Comparison of ENCODE assay signal across 34 mouse cellular contexts in the genomic region with DNA sequence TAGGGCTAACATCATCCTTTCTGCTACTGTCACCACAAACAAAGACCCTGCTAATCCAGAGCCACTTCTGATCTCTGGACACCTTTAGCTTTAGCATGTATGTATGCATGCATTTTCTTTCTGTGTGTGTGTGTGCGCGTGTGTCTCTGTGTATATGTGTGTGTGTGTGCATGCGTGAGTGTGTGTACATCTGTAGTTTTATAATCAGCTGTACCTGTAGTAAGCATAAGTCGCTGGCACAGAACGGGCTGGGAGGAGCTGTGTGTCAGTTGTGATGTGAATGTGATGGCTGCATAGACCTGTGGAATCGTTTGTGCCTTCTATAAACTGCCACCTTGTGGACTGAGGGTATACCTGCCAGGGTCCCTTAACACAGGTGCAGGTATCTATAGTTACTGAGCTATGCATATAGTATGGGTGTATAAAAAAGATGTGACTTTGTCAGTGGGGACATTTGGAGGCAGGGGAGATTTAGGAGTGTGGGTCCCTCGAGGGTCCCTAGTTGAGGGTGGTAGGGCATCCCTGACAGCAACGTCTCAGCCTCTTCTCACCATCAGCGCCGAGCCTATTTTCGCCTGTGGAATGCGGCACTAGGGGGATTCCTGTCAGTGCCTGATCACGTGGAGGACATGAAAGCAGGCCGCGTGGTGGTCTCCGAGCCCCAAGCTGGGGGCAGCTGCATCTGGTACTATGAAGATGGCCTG. TPM values are rescaled to one million over a fixed set of nuclear protein-coding genes. Genes with fewer than 3 reads are reported as not detected.
DNase-seq lines count a peak whose midpoint lies in the region; ATAC-seq and TF ChIP-seq lines count a peak whose summit lies in the region.
"Had no signal": no experiment of that assay in that cellular context is flagged by ENCODE, and none has a peak within 500 bp of the region (broad histone marks: within the 10 kb centered on the region; RNA-seq: fewer than 3 reads in every experiment).

No protein-coding gene starts in this region.

- no peak overlapping the region for H3K9ac ChIP-seq in midbrain, postnatal 0 days (replicated peaks; ENCODE audit: low read length, poor library complexity, severe bottlenecking)
- H3K9ac ChIP-seq in midbrain, embryonic 11.5 days (ENCODE audit: low read length): no peak overlapping the region
- H3K9ac ChIP-seq in CH12.LX (ENCODE audit: insufficient read depth, low read depth): no peak overlapping the region
- H3K9ac ChIP-seq in forebrain, embryonic 15.5 days (replicated peaks): no peak overlapping the region
- H3K9ac ChIP-seq: forebrain, embryonic 13.5 days; heart, embryonic 13.5 days; hindbrain, embryonic 15.5 days had no signal

- ATAC-seq in midbrain, postnatal 0 days (ENCODE audit: low FRiP score): no peak
- ATAC-seq in midbrain, embryonic 11.5 days (ENCODE audit: low FRiP score): no peak
- ATAC-seq in forebrain, embryonic 15.5 days (replicated peaks): no peak
- ATAC-seq: activated CD4-positive, CD25-positive, alpha-beta regulatory T cell, adult 4 months; forebrain, embryonic 13.5 days; intestine, embryonic 16.5 days had no signal

- dilution Hi-C loops in CH12.LX (cut with MboI; ENCODE audit: extremely low pct_ligation_motif_present, extremely low pct_unique_long_range_greater_than_20kb, low sequenced_read_pairs): no loop called here

- H3K4me3 ChIP-seq in gastrocnemius, adult 2 months: no peak overlapping the region
- no peak overlapping the region for H3K4me3 ChIP-seq in midbrain, postnatal 0 days (ENCODE audit: low read depth, low read length)
- H3K4me3 ChIP-seq in midbrain, embryonic 11.5 days (ENCODE audit: low read depth, low read length): no peak overlapping the region
- peak overlapping the region in 1 of 3 experiments; percentile 11 for H3K4me3 ChIP-seq in CH12.LX (replicated peaks in 1 of 3; ENCODE audit: low read depth in 2 of 3, low read length in 2 of 3, poor library complexity in 1 of 3)
- H3K4me3 ChIP-seq in forebrain, embryonic 15.5 days: no peak overlapping the region
- H3K4me3 ChIP-seq: forebrain, embryonic 10.5 days; forebrain, embryonic 13.5 days; heart, adult 2 months; heart, embryonic 10.5 days; heart, embryonic 13.5 days; hindbrain, embryonic 15.5 days had no signal

- peak; percentile 52; the same call in 1 of the 2 replicates for TF ChIP-seq POLR2A in CH12.LX (IDR thresholded peaks at IDR 0.05; ENCODE audit: low read depth, low read length)

- no peak for TF ChIP-seq EP300 in CH12.LX (IDR thresholded peaks at IDR 0.05; ENCODE audit: low read length)

- H3K4me2 ChIP-seq in midbrain, postnatal 0 days (ENCODE audit: low read depth, low read length, poor library complexity, severe bottlenecking): no peak overlapping the region
- no peak overlapping the region for H3K4me2 ChIP-seq in midbrain, embryonic 11.5 days
- H3K4me2 ChIP-seq in CH12.LX (ENCODE audit: insufficient read depth, low read depth, poor library complexity, severe bottlenecking): 0 out of 2 replicates have a peak overlapping the region, but pooled peaks have one; percentile 8
- H3K4me2 ChIP-seq in forebrain, embryonic 15.5 days (replicated peaks): no peak overlapping the region
- H3K4me2 ChIP-seq: forebrain, embryonic 13.5 days; heart, embryonic 13.5 days; hindbrain, embryonic 15.5 days had no signal

- peaks cover 25% of the 10 kb centered on the region for H3K79me2 ChIP-seq in CH12.LX (replicated peaks; ENCODE audit: control insufficient read depth, extremely low read depth, insufficient read depth, poor library complexity, severe bottlenecking)

- H3K27ac ChIP-seq in gastrocnemius, adult 2 months: no peak overlapping the region
- no peak overlapping the region for H3K27ac ChIP-seq in midbrain, postnatal 0 days (ENCODE audit: low read depth, low read length)
- no peak overlapping the region for H3K27ac ChIP-seq in midbrain, embryonic 11.5 days (ENCODE audit: low read depth, low read length)
- peak overlapping the region; percentile 97 for H3K27ac ChIP-seq in CH12.LX (ENCODE audit: insufficient read depth, low read depth)
- no peak overlapping the region for H3K27ac ChIP-seq in forebrain, embryonic 15.5 days (replicated peaks)
- H3K27ac ChIP-seq: forebrain, embryonic 10.5 days; forebrain, embryonic 13.5 days; heart, adult 2 months; heart, embryonic 10.5 days; heart, embryonic 13.5 days; hindbrain, embryonic 15.5 days had no signal

- no peaks in the 10 kb centered on the region for H3K36me3 ChIP-seq in midbrain, postnatal 0 days (ENCODE audit: insufficient read depth, low read length)
- H3K36me3 ChIP-seq in midbrain, embryonic 11.5 days (ENCODE audit: control insufficient read depth, insufficient read depth, low read length): no peaks in the 10 kb centered on the region
- H3K36me3 ChIP-seq in CH12.LX (replicated peaks in 1 of 2; ENCODE audit: control insufficient read depth in 1 of 2, insufficient read depth in 1 of 2, low read length in 1 of 2): peaks cover 32 to 72% of the 10 kb centered on the region in 2 experiments
- no peaks in the 10 kb centered on the region for H3K36me3 ChIP-seq in forebrain, embryonic 15.5 days
- H3K36me3 ChIP-seq: forebrain, embryonic 10.5 days; heart, embryonic 10.5 days; heart, embryonic 13.5 days; hindbrain, embryonic 15.5 days had no signal

- no peaks in the 10 kb centered on the region for H3K4me1 ChIP-seq in midbrain, postnatal 0 days (ENCODE audit: insufficient read depth, low read length)
- H3K4me1 ChIP-seq in midbrain, embryonic 11.5 days (ENCODE audit: control insufficient read depth, insufficient read depth, low read length): no peaks in the 10 kb centered on the region
- peaks cover 8 to 53% of the 10 kb centered on the region in 2 experiments for H3K4me1 ChIP-seq in CH12.LX (ENCODE audit: control insufficient read depth in 1 of 2, insufficient read depth in 2 of 2)
- no peaks in the 10 kb centered on the region for H3K4me1 ChIP-seq in forebrain, embryonic 15.5 days
- H3K4me1 ChIP-seq: forebrain, embryonic 10.5 days; forebrain, embryonic 13.5 days; heart, embryonic 13.5 days; hindbrain, embryonic 15.5 days had no signal

- peak; percentile 5 for DNase-seq in gastrocnemius, adult 2 months
- no peak for DNase-seq in gastrocnemius, postnatal 36 days
- peak; percentile 5 for DNase-seq in midbrain, postnatal 0 days (ENCODE audit: low spot score)
- DNase-seq in midbrain, embryonic 11.5 days (ENCODE audit: low spot score, missing footprints): no peak
- no peak for DNase-seq in CH12.LX (ENCODE audit: extremely low read depth)
- peak; percentile 50 for DNase-seq in naive thymus-derived CD4-positive, alpha-beta T cell, adult 2 months (ENCODE audit: low read depth)
- DNase-seq in left cerebral cortex, postnatal 36 days (ENCODE audit: low spot score in 2 of 2): no peak
- DNase-seq: adrenal gland, adult 8-10 months; adrenal gland, postnatal 25 days; cerebellum, adult 11-12 months; cerebellum, adult 8-10 months; cerebellum, postnatal 10 days; cerebellum, postnatal 36 days; embryo, embryonic 11 days; gastrocnemius, postnatal 14 days; heart, adult 2 months; heart, postnatal 14 days; heart, postnatal 4 days had no signal

- no peaks in the 10 kb centered on the region for H3K9me3 ChIP-seq in midbrain, postnatal 0 days (ENCODE audit: low read length)
- no peaks in the 10 kb centered on the region for H3K9me3 ChIP-seq in midbrain, embryonic 11.5 days (ENCODE audit: control insufficient read depth, low read length)
- H3K9me3 ChIP-seq in CH12.LX (replicated peaks; ENCODE audit: low read length): no peaks in the 10 kb centered on the region
- no peaks in the 10 kb centered on the region for H3K9me3 ChIP-seq in forebrain, embryonic 15.5 days
- H3K9me3 ChIP-seq: forebrain, embryonic 10.5 days; forebrain, embryonic 13.5 days; heart, embryonic 10.5 days; heart, embryonic 13.5 days; hindbrain, embryonic 15.5 days had no signal

- no peaks in the 10 kb centered on the region for H3K27me3 ChIP-seq in midbrain, postnatal 0 days (ENCODE audit: insufficient read depth, low read length)
- no peaks in the 10 kb centered on the region for H3K27me3 ChIP-seq in midbrain, embryonic 11.5 days (ENCODE audit: control insufficient read depth, insufficient read depth, low read length)
- no peaks in the 10 kb centered on the region for H3K27me3 ChIP-seq in CH12.LX (replicated peaks)
- no peaks in the 10 kb centered on the region for H3K27me3 ChIP-seq in forebrain, embryonic 15.5 days
- H3K27me3 ChIP-seq: forebrain, embryonic 13.5 days; heart, embryonic 13.5 days had no signal

- no peak for TF ChIP-seq CTCF in gastrocnemius, adult 2 months (IDR thresholded peaks at IDR 0.05)
- TF ChIP-seq CTCF in midbrain, postnatal 0 days (IDR thresholded peaks at IDR 0.05): peak; percentile 53
- TF ChIP-seq CTCF in CH12.LX (conservative IDR thresholded peaks at IDR 0.05 in 1 of 2, IDR thresholded peaks at IDR 0.05 in 1 of 2; ENCODE audit: low read depth in 2 of 2, low read length in 2 of 2): peak in 1 of 2 experiments; percentile 59; a peak in 2 of 4 replicates

- WGBS in midbrain, postnatal 0 days: 84% methylated on average over 16 of the region's 16 CpGs
- WGBS in midbrain, embryonic 11.5 days: 88% methylated on average over 16 of the region's 16 CpGs
- 88% methylated on average over 16 of the region's 16 CpGs for WGBS in forebrain, embryonic 15.5 days

- in situ Hi-C loops in CH12.LX (cut with MboI; ENCODE audit: low pct_ligation_motif_present, low pct_unique_long_range_greater_than_20kb, low sequenced_read_pairs): loop anchor here (5.0 to 25.0 kb wide), 2 partner anchors 37 to 503 kb away; a partner anchor contains a TSS

- intact Hi-C loops in gastrocnemius, adult 2 months (cut with DNase I): no loop called here
- intact Hi-C loops in gastrocnemius, postnatal 36 days (cut with DNase I): no loop called here
- intact Hi-C loops in left cerebral cortex, postnatal 36 days (cut with DNase I): no loop called here

- peak; percentile 10 for TF ChIP-seq RAD21 in CH12.LX (IDR thresholded peaks at IDR 0.05; ENCODE audit: low read depth, low read length)

RNA-seq across cellular contexts. Expression of a gene that starts 4.2 kb away (rescaled TPM):
- total RNA-seq in gastrocnemius, adult 2 months (2021): under 1 TPM in 1 of 2 experiments, not detected in 1; 0.71 TPM
- total RNA-seq in gastrocnemius, postnatal 36 days (2021): 1 to 10 TPM; 1.1 to 1.9 TPM
- total RNA-seq in midbrain, postnatal 0 days (2014; rRNA removed): 0.66 TPM in 1 of 2 replicates, not detected in the other
- polyA plus RNA-seq in midbrain, postnatal 0 days (2015; fragmentation: Nextera tagmentation; extraction: Ambion mirVana): 2.0 and 2.7 TPM in 2 replicates
- polyA plus RNA-seq in midbrain, embryonic 11.5 days (2014; fragmentation: Nextera tagmentation; extraction: Ambion mirVana): 4.3 and 4.7 TPM in 2 replicates
- total RNA-seq in CH12.LX (2012; rRNA removed): 2,306 and 3,109 TPM in 2 replicates
- 4,323 and 5,448 TPM in 2 replicates for total RNA-seq in CH12.LX (2014; rRNA removed)
- 1,849 and 1,886 TPM in 2 replicates for polyA plus RNA-seq in CH12.LX (2012; ENCODE audit: insufficient read length, low read depth)
- 1.5 and 1.9 TPM in 2 replicates for polyA plus RNA-seq in forebrain, embryonic 15.5 days (2015; fragmentation: Nextera tagmentation; extraction: Ambion mirVana)
- 1 to 10 TPM; 1.4 to 2.7 TPM for total RNA-seq in left cerebral cortex, postnatal 36 days (2021)
- polyA plus RNA-seq: C2C12 had no signal

RNA-seq across cellular contexts. Expression of a gene that starts 11.7 kb away (rescaled TPM):
- 1 to 10 TPM in 1 of 2 experiments, under 1 TPM in 1; 0.71 to 1.9 TPM for total RNA-seq in gastrocnemius, adult 2 months (2021)
- total RNA-seq in gastrocnemius, postnatal 36 days (2021): 1 to 10 TPM; 1.4 to 2.1 TPM
- 4.9 and 8.4 TPM in 2 replicates for total RNA-seq in midbrain, postnatal 0 days (2014; rRNA removed)
- polyA plus RNA-seq in midbrain, postnatal 0 days (2015; fragmentation: Nextera tagmentation; extraction: Ambion mirVana): 11.2 and 13.7 TPM in 2 replicates
- polyA plus RNA-seq in midbrain, embryonic 11.5 days (2014; fragmentation: Nextera tagmentation; extraction: Ambion mirVana): 3.0 and 4.7 TPM in 2 replicates
- total RNA-seq in CH12.LX (2012; rRNA removed) (12.3 and 18.8 TPM in 2 replicates), CH12.LX (2014; rRNA removed) (6.0 and 6.6 TPM in 2 replicates)
- 35.9 and 38.8 TPM in 2 replicates for polyA plus RNA-seq in CH12.LX (2012; ENCODE audit: insufficient read length, low read depth)
- polyA plus RNA-seq in forebrain, embryonic 15.5 days (2015; fragmentation: Nextera tagmentation; extraction: Ambion mirVana): 12.8 and 15.7 TPM in 2 replicates
- total RNA-seq in left cerebral cortex, postnatal 36 days (2021): 10 to 100 TPM; 23.3 to 46.3 TPM

RNA-seq across cellular contexts. Expression of a gene that starts 30.1 kb away (rescaled TPM):
- total RNA-seq in gastrocnemius, adult 2 months (2021): not detected
- not detected for total RNA-seq in gastrocnemius, postnatal 36 days (2021)
- total RNA-seq in midbrain, postnatal 0 days (2014; rRNA removed): 4.2 and 4.5 TPM in 2 replicates
- polyA plus RNA-seq in midbrain, postnatal 0 days (2015; fragmentation: Nextera tagmentation; extraction: Ambion mirVana): 7.7 and 8.4 TPM in 2 replicates
- 0.89 and 0.98 TPM in 2 replicates for polyA plus RNA-seq in midbrain, embryonic 11.5 days (2014; fragmentation: Nextera tagmentation; extraction: Ambion mirVana)
- total RNA-seq in CH12.LX (2012; rRNA removed) (9.2 and 10.6 TPM in 2 replicates), CH12.LX (2014; rRNA removed) (3.0 and 3.6 TPM in 2 replicates)
- 15.6 and 15.9 TPM in 2 replicates for polyA plus RNA-seq in CH12.LX (2012; ENCODE audit: insufficient read length, low read depth)
- 1.0 and 1.8 TPM in 2 replicates for polyA plus RNA-seq in forebrain, embryonic 15.5 days (2015; fragmentation: Nextera tagmentation; extraction: Ambion mirVana)
- total RNA-seq in left cerebral cortex, postnatal 36 days (2021): 1 to 10 TPM; 3.5 to 4.2 TPM
- total RNA-seq: adrenal gland, adult 8-10 months; gastrocnemius, postnatal 14 days; heart, adult 2 months; heart, postnatal 4 days had no signal
- polyA plus RNA-seq: C2C12; heart, embryonic 13.5 days had no signal

RNA-seq across cellular contexts. Expression of a gene that starts 37.0 kb away (rescaled TPM):
- not detected for total RNA-seq in gastrocnemius, adult 2 months (2021)
- total RNA-seq in gastrocnemius, postnatal 36 days (2021): not detected
- total RNA-seq in midbrain, postnatal 0 days (2014; rRNA removed): not detected in 2 replicates
- not detected in 2 replicates for polyA plus RNA-seq in midbrain, postnatal 0 days (2015; fragmentation: Nextera tagmentation; extraction: Ambion mirVana)
- not detected in 2 replicates for polyA plus RNA-seq in midbrain, embryonic 11.5 days (2014; fragmentation: Nextera tagmentation; extraction: Ambion mirVana)
- not detected in 2 replicates for total RNA-seq in CH12.LX (2012; rRNA removed)
- not detected in 2 replicates for total RNA-seq in CH12.LX (2014; rRNA removed)
- polyA plus RNA-seq in CH12.LX (2012; ENCODE audit: insufficient read length, low read depth): 0.16 TPM in 1 of 2 replicates, not detected in the other
- polyA plus RNA-seq in forebrain, embryonic 15.5 days (2015; fragmentation: Nextera tagmentation; extraction: Ambion mirVana): not detected in 2 replicates
- total RNA-seq in left cerebral cortex, postnatal 36 days (2021): not detected
- total RNA-seq: adrenal gland, postnatal 25 days; ES-E14; gastrocnemius, adult 18-20 months; gastrocnemius, postnatal 14 days; heart, adult 2 months; heart, postnatal 14 days; heart, postnatal 4 days had no signal
- polyA plus RNA-seq: brain, embryonic 14.5 days; C2C12; cortical plate, adult 2 months; embryonic facial prominence, embryonic 11.5 days; embryonic facial prominence, embryonic 14.5 days; forebrain, embryonic 10.5 days; forebrain, embryonic 13.5 days; heart, adult 2 months; heart, embryonic 10.5 days; heart, embryonic 13.5 days; hindbrain, embryonic 11.5 days; hindbrain, embryonic 15.5 days; intestine, embryonic 16.5 days had no signal

RNA-seq across cellular contexts. Expression of a gene that starts 37.9 kb away (rescaled TPM):
- total RNA-seq in gastrocnemius, adult 2 months (2021): 10 to 100 TPM; 12.2 to 27.1 TPM
- 10 to 100 TPM; 17.1 to 19.7 TPM for total RNA-seq in gastrocnemius, postnatal 36 days (2021)
- 162 and 224 TPM in 2 replicates for total RNA-seq in midbrain, postnatal 0 days (2014; rRNA removed)
- 565 and 583 TPM in 2 replicates for polyA plus RNA-seq in midbrain, postnatal 0 days (2015; fragmentation: Nextera tagmentation; extraction: Ambion mirVana)
- 308 and 312 TPM in 2 replicates for polyA plus RNA-seq in midbrain, embryonic 11.5 days (2014; fragmentation: Nextera tagmentation; extraction: Ambion mirVana)
- total RNA-seq in CH12.LX (2012; rRNA removed) (151 and 153 TPM in 2 replicates), CH12.LX (2014; rRNA removed) (104 and 128 TPM in 2 replicates)
- 289 and 362 TPM in 2 replicates for polyA plus RNA-seq in CH12.LX (2012; ENCODE audit: insufficient read length, low read depth)
- 326 and 335 TPM in 2 replicates for polyA plus RNA-seq in forebrain, embryonic 15.5 days (2015; fragmentation: Nextera tagmentation; extraction: Ambion mirVana)
- total RNA-seq in left cerebral cortex, postnatal 36 days (2021): 100 to 1,000 TPM; 187 to 235 TPM

Comparison
In these comparisons a context has a peak if more than half of its experiments do, and no peak if none do; other contexts are left out.
1. DNase-seq: peak in gastrocnemius, adult 2 months (single experiment), midbrain, postnatal 0 days (single experiment) and naive thymus-derived CD4-positive, alpha-beta T cell, adult 2 months (single experiment); none in gastrocnemius, postnatal 36 days (0 of 2), midbrain, embryonic 11.5 days (single experiment), CH12.LX (single experiment) and left cerebral cortex, postnatal 36 days (0 of 2).
2. RNA of a gene that starts 4.2 kb away (total RNA-seq): 2,306 to 5,448 TPM in CH12.LX; 1.4 to 2.7 TPM in left cerebral cortex, postnatal 36 days, 1.1 to 1.9 TPM in gastrocnemius, postnatal 36 days, 0.71 TPM in gastrocnemius, adult 2 months and 0.66 TPM in midbrain, postnatal 0 days; every median in the first group is over 100 times any median in the second.